ENCODE assay signal across 8 mouse cellular contexts in the genomic region with DNA sequence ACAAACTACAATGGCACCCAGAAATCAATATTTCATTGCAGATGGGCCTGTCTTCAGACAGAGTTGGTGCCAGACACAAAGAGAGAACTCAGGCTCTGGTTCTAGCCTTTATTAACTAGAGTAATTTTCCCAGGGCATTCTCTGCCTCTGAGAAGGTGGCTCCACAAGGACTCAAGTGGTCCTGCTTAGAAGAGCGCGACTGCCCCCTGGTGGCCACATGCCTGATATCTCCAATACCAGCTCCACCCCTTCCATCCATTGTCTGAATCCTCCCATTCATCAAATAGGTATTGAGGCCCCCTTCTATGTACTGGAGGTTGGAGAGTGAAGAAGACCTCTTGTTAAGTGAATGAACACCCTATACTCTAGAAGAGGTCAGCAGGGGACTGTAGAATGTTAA.
DNase-seq lines count a peak whose midpoint lies in the region; ATAC-seq and TF ChIP-seq lines count a peak whose summit lies in the region.

No protein-coding gene starts in this region.

- DNase-seq in MEL (ENCODE audit: low read depth, low spot score), result peak; percentile 71
- peak; percentile 49 for DNase-seq in c-Kit-positive CD71-positive TER-119-positive erythroid progenitor cells, embryonic 14.5 days (ENCODE audit: low spot score)
- peak; percentile 74 for DNase-seq in hindbrain, embryonic 14.5 days (ENCODE audit: low spot score)
- DNase-seq in layer of hippocampus, postnatal 10 days (ENCODE audit: low spot score in 2 of 2), result peak; percentile 78 to 84
- DNase-seq in lung, postnatal 25 days (ENCODE audit: low spot score), result peak; percentile 53
- peak; percentile 80 to 81 for DNase-seq in right cerebral cortex, adult 2 months (ENCODE audit: low spot score in 2 of 2)
- DNase-seq in urinary bladder, postnatal 25 days (ENCODE audit: low spot score), result peak; percentile 66

- no peaks in the 10 kb centered on the region for H3K79me2 ChIP-seq in MEL (ENCODE audit: control insufficient read depth, insufficient read depth, low read length, poor library complexity)

- peak; percentile 86 for ATAC-seq in forebrain, embryonic 16.5 days
- peak; percentile 47; the same call in 1 of the 2 replicates for ATAC-seq in hindbrain, embryonic 14.5 days (ENCODE audit: low FRiP score)

- 0% methylated on average over 2 of the region's 2 CpGs for WGBS in forebrain, embryonic 16.5 days
- 2% methylated on average over 2 of the region's 2 CpGs for WGBS in hindbrain, embryonic 14.5 days

- TF ChIP-seq EP300 in MEL (IDR thresholded peaks at IDR 0.05; ENCODE audit: low read depth in 1 of 2, low read length in 2 of 2), result no peak

- no peak for TF ChIP-seq POLR2A in MEL (IDR thresholded peaks at IDR 0.05; ENCODE audit: control insufficient read depth in 1 of 2, insufficient read depth in 1 of 2, low read depth in 1 of 2, low read length in 2 of 2, poor library complexity in 1 of 2)

- TF ChIP-seq CTCF in MEL (IDR thresholded peaks at IDR 0.05 in 2 of 3, conservative IDR thresholded peaks at IDR 0.05 in 1 of 3; ENCODE audit: control insufficient read depth in 1 of 3, insufficient read depth in 1 of 3, low read depth in 2 of 3, low read length in 3 of 3, poor library complexity in 1 of 3, severe bottlenecking in 1 of 3), result peak; percentile 50 to 92 (median 79)

- no peaks in the 10 kb centered on the region for H3K4me1 ChIP-seq in MEL (ENCODE audit: control insufficient read depth in 1 of 2, insufficient read depth in 2 of 2, low read length in 2 of 2)
- no peaks in the 10 kb centered on the region for H3K4me1 ChIP-seq in forebrain, embryonic 16.5 days (replicated peaks; ENCODE audit: control insufficient read depth, insufficient read depth, low read length)
- no peaks in the 10 kb centered on the region for H3K4me1 ChIP-seq in hindbrain, embryonic 14.5 days (replicated peaks; ENCODE audit: control insufficient read depth, insufficient read depth, low read length)

- H3K4me2 ChIP-seq in forebrain, embryonic 16.5 days (ENCODE audit: low read length), result no peak overlapping the region
- no peak overlapping the region for H3K4me2 ChIP-seq in hindbrain, embryonic 14.5 days (replicated peaks)

- H3K27me3 ChIP-seq in MEL (ENCODE audit: control insufficient read depth in 1 of 2, insufficient read depth in 2 of 2, low read length in 2 of 2), result no peaks in the 10 kb centered on the region; a peak in 1 of 4 replicates
- no peaks in the 10 kb centered on the region for H3K27me3 ChIP-seq in forebrain, embryonic 16.5 days (replicated peaks; ENCODE audit: control insufficient read depth, insufficient read depth, low read length)
- no peaks in the 10 kb centered on the region for H3K27me3 ChIP-seq in hindbrain, embryonic 14.5 days (ENCODE audit: control insufficient read depth, insufficient read depth, low read length)

- no peak overlapping the region for H3K4me3 ChIP-seq in MEL (ENCODE audit: control insufficient read depth in 1 of 2, insufficient read depth in 1 of 2, low read depth in 2 of 2, low read length in 2 of 2)
- no peak overlapping the region for H3K4me3 ChIP-seq in forebrain, embryonic 16.5 days (replicated peaks; ENCODE audit: low read length)
- no peak overlapping the region for H3K4me3 ChIP-seq in hindbrain, embryonic 14.5 days (replicated peaks; ENCODE audit: low read length)

- H3K9me3 ChIP-seq in MEL (replicated peaks; ENCODE audit: insufficient read depth, low read length), result no peaks in the 10 kb centered on the region
- H3K9me3 ChIP-seq in forebrain, embryonic 16.5 days (ENCODE audit: control insufficient read depth, low read length), result no peaks in the 10 kb centered on the region
- no peaks in the 10 kb centered on the region for H3K9me3 ChIP-seq in hindbrain, embryonic 14.5 days (ENCODE audit: control insufficient read depth, low read length)

- TF ChIP-seq RAD21 in MEL (IDR thresholded peaks at IDR 0.05; ENCODE audit: low read depth, low read length), result peak; percentile 79

- no peak overlapping the region for H3K27ac ChIP-seq in MEL (ENCODE audit: control insufficient read depth, low read depth, low read length)
- no peak overlapping the region for H3K27ac ChIP-seq in forebrain, embryonic 16.5 days (ENCODE audit: low read length)
- H3K27ac ChIP-seq in hindbrain, embryonic 14.5 days, result no peak overlapping the region

- H3K36me3 ChIP-seq in MEL (ENCODE audit: control insufficient read depth in 1 of 2, insufficient read depth in 2 of 2, low read length in 2 of 2), result no peaks in the 10 kb centered on the region
- H3K36me3 ChIP-seq in forebrain, embryonic 16.5 days (ENCODE audit: control insufficient read depth, insufficient read depth), result no peaks in the 10 kb centered on the region
- H3K36me3 ChIP-seq in hindbrain, embryonic 14.5 days (replicated peaks; ENCODE audit: control insufficient read depth, insufficient read depth), result no peaks in the 10 kb centered on the region

- no peak overlapping the region for H3K9ac ChIP-seq in MEL (ENCODE audit: control insufficient read depth, low read depth, low read length, poor library complexity, severe bottlenecking)
- no peak overlapping the region for H3K9ac ChIP-seq in forebrain, embryonic 16.5 days (replicated peaks; ENCODE audit: low read depth, low read length)
- H3K9ac ChIP-seq in hindbrain, embryonic 14.5 days, result no peak overlapping the region

TF ChIP-seq in MEL, 35 proteins besides CTCF, POLR2A, EP300 and RAD21:
- TF ChIP-seq NRF1 (IDR thresholded peaks at IDR 0.05; ENCODE audit: insufficient read depth, low read depth, low read length, poor library complexity, severe bottlenecking) (no peak), MXI1 (IDR thresholded peaks at IDR 0.05; ENCODE audit: low read depth, low read length) (no peak), MYC (IDR thresholded peaks at IDR 0.05; ENCODE audit: low read depth, low read length) (no peak), CHD2 (IDR thresholded peaks at IDR 0.05; ENCODE audit: low read length) (no peak), POLR2AphosphoS2 (IDR thresholded peaks at IDR 0.05; ENCODE audit: low read length) (no peak), SMC3 (IDR thresholded peaks at IDR 0.05; ENCODE audit: low read depth, low read length) (peak; percentile 73), ZC3H11A (IDR thresholded peaks at IDR 0.05; ENCODE audit: low read depth, low read length) (peak; percentile 65), ZNF384 (IDR thresholded peaks at IDR 0.05; ENCODE audit: low read depth, low read length) (no peak), NELFE (IDR thresholded peaks at IDR 0.05; ENCODE audit: low read depth, low read length) (no peak), MYB (IDR thresholded peaks at IDR 0.05; ENCODE audit: low read depth, low read length) (no peak)
